Mouse (Mus musculus): Measurements from ENCODE around the gene Chpf2.

Chpf2 gene

DNA sequence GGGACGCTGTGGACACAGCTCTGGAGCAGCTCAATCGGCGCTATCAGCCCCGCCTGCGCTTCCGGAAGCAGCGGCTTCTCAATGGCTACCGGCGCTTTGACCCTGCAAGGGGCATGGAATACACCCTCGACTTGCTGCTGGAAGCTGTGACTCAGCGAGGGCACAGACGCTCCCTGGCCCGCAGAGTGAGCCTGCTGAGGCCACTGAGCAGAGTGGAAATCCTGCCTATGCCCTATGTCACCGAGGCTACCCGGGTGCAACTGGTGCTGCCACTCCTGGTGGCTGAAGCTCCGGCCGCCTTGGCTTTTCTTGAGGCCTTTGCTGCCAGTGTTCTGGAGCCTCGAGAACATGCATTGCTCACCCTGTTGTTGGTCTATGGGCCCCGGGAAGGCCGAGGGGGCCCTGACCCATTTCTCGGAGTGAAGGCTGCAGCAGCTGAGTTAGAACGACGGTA, 4.8 kb downstream of the Chpf2 start:
- DNase-seq (ENCODE audit: low spot score), result no peak

- no peak for DNase-seq (ENCODE audit: low spot score)
Measured at GRCm38 (mm10) chr5:24591796-24592470, 5.4 kb downstream of the Chpf2 start.

DNA sequence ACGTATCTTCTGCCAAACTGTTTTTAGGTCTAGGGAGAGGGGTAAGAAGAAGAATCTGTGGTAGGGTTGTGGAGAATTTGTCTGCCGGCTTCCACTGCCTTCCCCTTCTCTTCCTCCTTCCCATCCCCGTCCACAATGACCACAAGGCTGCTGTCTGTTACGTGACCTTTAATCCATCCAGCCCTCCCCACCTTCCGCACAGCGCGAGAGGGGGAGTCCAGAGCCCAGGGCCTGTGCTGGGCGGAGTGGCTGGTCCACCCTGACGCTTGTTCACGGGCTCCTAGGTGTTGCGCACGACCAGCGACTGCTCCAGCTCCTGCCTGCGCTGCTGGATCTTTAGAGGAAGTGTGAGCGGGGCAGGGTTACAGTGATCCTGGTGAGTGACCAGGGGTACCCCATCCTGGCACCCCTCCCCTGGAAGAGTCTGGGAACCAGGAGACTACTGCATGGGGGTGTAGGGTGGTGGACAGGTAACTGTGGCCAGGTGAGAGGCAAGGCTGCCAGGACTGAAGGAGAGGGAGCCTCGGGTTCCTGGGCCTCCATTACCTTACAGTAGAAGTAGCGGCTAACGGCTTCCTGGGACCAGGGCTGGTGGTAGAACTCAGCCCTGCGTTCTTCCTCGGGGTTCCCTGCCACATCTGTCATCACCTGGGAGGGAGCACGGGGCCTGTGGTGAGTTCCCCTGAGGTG, 6.1 kb downstream of the Chpf2 start:
- no peak for DNase-seq (ENCODE audit: low spot score)

- DNase-seq (ENCODE audit: low spot score), result no peak
Measured at GRCm38 (mm10) chr5:24593230-24593629, 6.7 kb downstream of the Chpf2 start.

- no peak for DNase-seq (ENCODE audit: low spot score)
Measured at GRCm38 (mm10) chr5:24593928-24594327, 7.4 kb downstream of the Chpf2 start.

DNA sequence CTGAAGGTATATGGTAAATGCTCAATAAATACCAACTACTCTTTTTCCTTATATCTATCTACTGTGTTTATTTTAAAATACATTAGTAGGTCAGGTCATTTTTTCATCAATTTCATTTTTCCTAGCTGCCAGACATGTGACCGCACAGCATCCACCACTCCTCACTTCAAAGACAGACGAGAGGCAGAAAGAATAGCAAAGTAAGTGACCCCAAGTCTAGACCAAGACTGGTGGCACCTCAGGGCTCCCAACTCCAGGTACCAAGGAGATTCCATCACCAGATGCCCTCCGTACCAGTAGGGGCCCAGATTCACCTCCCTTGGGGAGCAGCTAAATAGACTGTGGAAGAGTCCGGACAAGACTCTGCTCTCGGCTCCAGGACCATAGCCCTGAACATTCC, 7.8 kb downstream of the Chpf2 start:
- no peak for DNase-seq (ENCODE audit: low spot score)

DNA sequence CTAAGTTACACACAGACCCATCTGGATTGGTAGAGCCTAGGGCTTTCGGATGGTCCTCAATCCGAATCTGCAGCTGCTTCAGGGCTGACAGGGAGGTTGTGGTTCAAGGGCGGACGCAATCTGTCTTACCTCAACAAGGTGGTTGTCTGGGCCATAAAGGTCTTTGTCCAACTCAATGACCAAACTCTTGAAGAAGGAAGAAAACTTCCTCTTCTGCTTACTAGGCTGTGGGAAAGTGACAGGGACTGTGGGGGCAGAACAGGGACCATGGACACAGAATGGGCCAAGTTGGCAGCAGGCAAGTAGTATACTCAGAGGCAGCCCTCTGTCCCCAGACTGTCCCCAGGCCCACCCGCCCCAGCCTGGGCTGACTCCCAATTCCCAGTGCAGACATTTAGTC, 8.7 kb downstream of the Chpf2 start:
- DNase-seq (ENCODE audit: low spot score), result no peak

- no peak for DNase-seq (ENCODE audit: low spot score)
Measured at GRCm38 (mm10) chr5:24595786-24596380, 9.3 kb downstream of the Chpf2 start.

DNA sequence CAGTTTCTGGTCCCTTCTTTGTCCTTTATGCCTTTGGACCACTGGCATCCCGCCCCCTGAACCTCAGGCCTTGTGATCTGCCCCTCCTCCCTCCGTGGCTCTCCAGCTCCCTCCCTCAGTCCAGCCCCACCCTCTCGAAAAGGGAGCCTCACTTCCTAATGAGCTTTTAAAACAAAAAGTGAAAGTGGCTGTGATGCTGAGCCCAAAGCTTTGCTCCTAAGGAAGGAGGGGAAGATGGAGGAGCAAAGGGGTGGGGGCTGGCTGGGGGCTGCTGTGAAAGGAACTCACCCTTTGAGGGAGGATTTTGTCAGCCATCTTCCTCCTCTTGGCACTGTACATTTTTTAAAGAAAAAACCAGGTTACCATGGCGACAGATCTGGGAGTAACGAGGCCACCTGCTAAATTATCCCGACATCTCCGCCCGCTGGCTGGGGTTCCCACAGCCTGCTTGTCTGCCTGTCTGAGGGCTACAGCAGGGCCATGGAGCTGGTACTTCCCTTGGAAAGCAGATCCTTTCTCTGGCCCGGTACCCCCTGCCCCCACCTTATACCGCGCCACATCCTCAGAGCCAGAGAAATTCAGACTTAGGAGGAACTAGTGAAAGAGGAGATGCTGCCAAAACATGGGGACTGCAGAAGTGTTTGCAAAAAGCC, 10.1 kb downstream of the Chpf2 start:
- peak; percentile 48 for DNase-seq (ENCODE audit: low spot score)

GRCm38 (mm10) chr5:24597221-24597728, 10.7 kb downstream of the Chpf2 start:
- peak; percentile 88 for DNase-seq (ENCODE audit: low spot score)

DNA sequence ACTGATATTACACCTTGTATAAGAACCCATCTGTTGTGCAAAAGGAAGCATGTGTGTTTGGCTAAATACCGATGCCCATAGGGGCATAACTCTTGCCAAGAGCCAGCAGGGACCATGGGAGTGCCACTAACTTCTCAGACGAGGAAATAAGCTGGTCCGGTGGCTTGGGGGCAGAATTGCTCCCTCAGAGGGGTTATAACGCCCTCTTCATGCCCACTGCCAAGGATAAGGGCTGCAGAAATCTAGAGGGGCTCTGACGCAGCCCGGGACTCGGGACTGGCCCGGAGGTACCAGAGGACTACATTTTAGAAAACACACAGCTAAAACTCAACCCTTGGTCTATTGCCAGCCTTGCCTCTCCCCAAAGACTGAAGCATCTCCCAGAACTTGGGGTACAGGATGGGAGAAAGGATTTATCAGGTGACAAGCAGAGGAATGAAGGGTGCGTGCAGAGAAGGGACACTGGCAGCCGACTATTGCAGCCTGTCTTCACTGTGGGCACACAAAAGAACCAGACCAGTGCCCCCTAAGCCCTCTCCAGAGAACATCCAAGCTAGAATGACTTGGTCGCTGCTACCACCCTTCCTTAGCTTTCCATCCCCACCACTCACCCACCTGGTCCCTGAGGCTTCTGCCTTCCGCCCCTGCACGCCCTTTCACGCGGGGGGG, 11.5 kb downstream of the Chpf2 start:
- DNase-seq (ENCODE audit: low spot score), result no peak

GRCm38 (mm10) chr5:24598570-24599006, 12.0 kb downstream of the Chpf2 start:
- DNase-seq (ENCODE audit: low spot score), result peak; percentile 33

DNA sequence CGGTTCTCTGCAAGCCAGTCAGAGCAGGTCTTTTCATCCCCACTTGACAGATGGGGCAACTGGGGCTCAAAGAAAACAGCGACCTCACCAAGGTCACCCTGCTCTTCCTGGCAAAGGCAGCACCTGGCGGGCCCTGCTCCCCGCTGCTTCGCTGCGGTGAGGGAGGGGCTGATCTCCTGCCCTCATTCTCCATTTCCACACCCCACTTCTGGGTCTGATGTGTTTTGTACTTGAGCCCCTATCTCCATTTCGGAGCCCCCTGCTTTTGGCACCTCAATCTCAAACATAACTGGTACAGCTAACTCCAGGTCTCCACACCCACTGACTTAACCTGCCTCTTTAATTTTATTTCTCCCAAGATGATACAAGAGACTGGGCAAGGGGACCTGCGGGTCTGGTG, 12.6 kb downstream of the Chpf2 start:
- no peak for DNase-seq (ENCODE audit: low spot score)

DNA sequence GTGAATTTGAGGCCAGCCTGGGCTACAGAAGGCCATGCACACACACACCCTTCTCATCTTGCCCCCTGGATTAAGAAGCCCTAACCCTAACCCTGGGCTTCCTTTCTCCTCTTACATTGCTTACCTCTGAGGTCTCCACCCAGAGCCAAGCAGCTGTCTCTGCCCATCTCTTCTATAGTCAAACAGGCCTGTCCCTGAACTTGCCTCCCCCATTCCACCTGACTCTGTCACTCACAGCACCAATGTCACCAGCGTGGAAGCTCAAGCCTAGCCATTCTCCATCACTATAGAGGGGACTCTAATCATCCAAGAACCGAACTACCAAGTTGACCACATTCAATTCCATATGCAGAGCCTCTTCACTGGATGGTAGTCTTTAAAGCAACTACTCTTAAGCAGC, 13.7 kb downstream of the Chpf2 start:
- no peak for DNase-seq (ENCODE audit: low spot score)

- no peak for DNase-seq (ENCODE audit: low spot score)
Measured at GRCm38 (mm10) chr5:24601071-24601835, 14.7 kb downstream of the Chpf2 start.

- peak; percentile 69 for DNase-seq (ENCODE audit: low spot score)
Measured at GRCm38 (mm10) chr5:24601911-24602750, 15.6 kb downstream of the Chpf2 start.

GRCm38 (mm10) chr5:24602751-24603343, 16.3 kb downstream of the Chpf2 start:
- DNase-seq (ENCODE audit: low spot score), result peak; percentile 91

- DNase-seq (ENCODE audit: low spot score), result no peak
Measured at GRCm38 (mm10) chr5:24603431-24604010, 17.0 kb downstream of the Chpf2 start.

DNA sequence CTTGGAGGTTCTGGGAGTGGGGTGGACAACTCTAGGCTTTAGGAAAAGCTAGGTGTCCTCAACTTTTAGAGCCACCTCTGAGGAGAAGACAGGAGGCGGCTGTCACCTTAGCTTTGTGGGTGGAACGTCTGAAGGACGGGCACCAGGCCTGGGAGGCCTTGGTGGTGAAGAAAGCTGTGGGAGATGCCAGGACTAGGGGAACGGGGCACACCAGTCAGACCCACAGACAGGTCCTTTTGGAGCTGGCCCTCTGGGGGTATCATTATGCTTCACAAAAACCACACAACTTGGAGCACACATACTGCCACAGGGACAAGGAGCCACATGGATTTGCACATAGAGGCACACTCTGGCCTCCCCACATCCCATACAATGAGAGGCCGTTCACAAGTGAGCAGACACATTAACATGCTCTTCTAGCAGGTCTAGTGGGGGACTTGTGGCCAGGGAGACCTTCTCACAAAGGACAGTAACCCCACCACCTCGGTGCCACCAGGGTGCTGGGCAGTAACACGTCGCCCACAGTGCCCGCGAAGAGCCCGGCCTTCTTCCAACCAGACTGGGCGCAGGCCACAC, 17.6 kb downstream of the Chpf2 start:
- DNase-seq (ENCODE audit: low spot score), result no peak

All from lung, postnatal 25 days (tissue).